Mouse (Mus musculus) urinary bladder, adult 18-20 months (tissue): ENCODE results near the gene Gm40193.
"Not testable (repeated sequence)": the region's sequence is repeated elsewhere in the genome, so short reads cannot be mapped to it uniquely, and the experiment has no call there.

ENCODE experiments used
- DNase-seq, 2 experiments: peaks; one replicate each; pipeline ENCODE4 v3.0.0; 2022; ENCODE audit warnings: low spot score in 2 of 2, mixed read lengths in 2 of 2

The Gm40193 gene

DNA sequence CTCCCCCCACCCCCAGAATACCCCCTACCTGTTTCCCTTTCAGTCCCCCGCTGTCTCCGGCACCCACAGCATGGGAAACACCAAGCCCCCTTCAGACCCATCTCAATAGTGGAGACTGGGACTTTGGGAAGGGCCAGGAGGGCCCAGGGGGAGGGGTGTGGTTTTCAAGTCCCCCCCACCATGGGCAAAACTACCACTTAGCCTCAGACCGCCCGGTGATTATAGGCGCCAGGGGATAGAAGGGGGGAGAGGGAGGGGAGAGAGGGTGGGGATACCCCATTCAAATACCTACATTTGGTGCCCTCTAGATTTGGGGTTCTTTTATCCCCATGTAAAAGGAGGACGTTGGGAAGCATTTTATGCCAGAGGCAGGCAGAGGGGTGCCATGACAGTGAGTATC, at the start of gene Gm40193:
Gene Gm40193, minus strand, starts transcription at position 101 of the 400 bp plus-strand sequence.
- DNase-seq: no peak

DNA sequence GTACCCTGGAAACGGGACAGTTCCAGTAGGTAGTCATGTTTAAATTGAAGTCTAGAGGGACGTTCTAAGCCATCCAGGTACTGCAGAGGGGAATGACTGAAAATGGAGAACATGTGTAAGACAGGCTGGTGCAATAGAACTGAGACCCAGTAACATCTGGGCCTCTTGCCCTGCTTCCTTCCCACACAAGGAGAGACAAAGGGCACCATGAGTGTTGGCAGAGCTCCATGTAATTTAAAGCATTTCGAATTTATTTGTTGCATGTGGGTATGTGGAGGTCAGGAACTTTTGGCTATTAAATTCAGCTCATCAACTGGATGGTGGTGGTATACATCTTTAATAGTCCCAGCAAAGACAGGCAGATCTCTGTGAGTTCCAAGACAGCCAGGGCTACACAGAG, 49.5 kb upstream of the Gm40193 start:
- no peak for DNase-seq

DNA sequence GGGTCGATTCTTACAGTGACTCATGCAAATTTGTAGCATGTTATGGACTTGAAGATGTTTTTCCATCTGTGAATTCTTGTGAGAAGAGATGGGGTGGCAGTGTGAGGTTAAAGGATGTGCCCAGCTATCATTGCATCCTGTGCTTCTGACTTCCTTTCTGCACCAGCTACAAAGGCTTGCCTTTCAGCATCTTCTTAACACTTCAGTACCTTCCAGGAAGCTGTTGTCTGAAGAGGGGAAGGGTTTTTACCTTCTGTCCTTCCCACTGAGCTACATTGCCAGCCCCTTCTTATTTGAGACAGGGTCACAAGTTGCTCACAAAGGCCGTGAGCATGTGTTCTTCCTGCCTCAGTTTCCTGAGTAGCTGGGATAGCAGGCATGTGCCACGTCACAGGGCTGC, 48.2 kb upstream of the Gm40193 start:
- no peak for DNase-seq

- no peak for DNase-seq
Observed at GRCm38 (mm10) chr11:70580358-70580720, 47.6 kb upstream of the Gm40193 start.

- DNase-seq: no peak
Observed at GRCm38 (mm10) chr11:70579710-70580357, 47.1 kb upstream of the Gm40193 start.

DNA sequence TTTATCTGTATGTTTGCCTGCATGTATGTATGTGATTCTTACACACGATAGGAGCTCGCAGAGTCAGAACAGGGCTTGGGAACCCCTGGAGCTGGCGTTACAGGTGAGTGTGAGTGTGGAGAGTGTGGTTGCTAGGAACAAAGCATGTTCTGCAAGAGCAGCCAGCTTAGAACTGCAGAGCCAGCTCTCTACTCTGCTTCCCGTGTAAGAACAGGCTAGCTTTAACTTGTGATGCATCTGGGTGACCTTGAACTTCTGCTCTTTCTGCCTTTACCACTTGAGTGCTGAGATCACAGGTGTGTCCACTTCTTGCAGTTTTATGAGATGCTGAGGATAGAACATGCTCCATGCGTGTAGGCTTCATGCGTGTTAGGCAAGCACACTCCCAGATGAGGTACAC, 46.2 kb upstream of the Gm40193 start:
- DNase-seq: no peak

DNA sequence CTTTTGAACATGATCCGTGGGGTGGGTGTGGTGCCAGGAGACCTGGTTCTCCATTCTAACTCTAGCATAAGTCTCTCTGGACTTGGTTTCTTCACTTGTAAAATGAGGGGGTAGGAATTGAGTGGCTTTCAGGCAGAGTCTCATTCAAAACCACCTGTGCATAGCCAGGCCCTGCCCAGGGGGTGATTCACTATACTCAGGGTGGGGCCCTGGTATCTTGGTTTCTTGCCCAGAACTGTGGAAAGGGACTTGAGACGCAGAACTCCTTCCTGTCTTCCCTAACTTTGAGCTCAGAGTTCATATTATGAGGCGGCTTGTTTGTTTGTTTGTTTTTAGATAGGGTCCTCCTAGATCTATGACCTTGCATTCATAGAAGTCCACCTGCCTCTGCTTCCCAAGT, 44.5 kb upstream of the Gm40193 start:
- DNase-seq: peak in 1 of 2 experiments; percentile 46

- DNase-seq: no peak
Observed at GRCm38 (mm10) chr11:70573872-70574271, 41.1 kb upstream of the Gm40193 start.

GRCm38 (mm10) chr11:70572348-70572902, 39.7 kb upstream of the Gm40193 start:
- DNase-seq: no peak

DNA sequence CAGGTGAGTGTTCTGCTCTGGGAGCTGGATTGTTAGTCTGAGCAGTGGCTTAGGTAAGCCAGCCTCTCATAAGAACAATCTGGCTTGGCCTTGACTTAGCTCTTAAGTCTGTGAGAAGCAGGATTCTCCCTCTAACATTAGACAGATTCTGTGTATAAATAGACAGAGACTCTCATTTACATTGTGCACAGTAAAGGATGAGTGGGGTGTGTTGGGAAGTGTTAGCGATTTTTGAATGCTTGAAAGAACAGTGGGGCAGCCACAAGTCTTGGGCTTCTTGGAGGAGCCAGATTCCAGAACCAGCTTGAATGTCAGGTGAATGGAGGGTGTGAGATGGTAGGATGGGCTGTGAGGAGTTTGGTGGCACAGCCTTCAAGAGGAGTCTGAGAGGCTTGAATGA, 38.9 kb upstream of the Gm40193 start:
- DNase-seq: no peak

- DNase-seq: not testable (repeated sequence)
Observed at GRCm38 (mm10) chr11:70570614-70571013, 37.9 kb upstream of the Gm40193 start.

DNA sequence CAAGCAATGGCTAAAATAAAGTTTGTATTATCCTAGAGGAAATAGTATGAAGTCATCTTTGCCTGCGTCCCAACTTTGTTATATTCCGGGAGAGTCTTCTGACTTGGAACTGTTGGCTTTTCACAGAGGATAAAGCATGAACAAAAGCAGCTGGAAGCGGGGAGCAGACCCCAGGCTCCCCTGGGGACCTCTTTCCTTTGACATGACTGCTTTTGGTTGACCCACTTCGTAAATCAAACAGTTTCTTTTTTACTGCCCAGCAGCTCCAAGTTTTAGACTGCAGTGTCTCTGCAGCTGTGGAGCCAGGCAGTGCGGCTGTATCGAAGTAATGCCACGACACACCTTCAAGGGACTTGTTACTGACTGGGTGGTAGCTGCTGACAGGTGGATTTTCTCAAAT, 33.8 kb upstream of the Gm40193 start:
- DNase-seq: no peak

GRCm38 (mm10) chr11:70564276-70564873, 31.6 kb upstream of the Gm40193 start:
- DNase-seq: no peak

DNA sequence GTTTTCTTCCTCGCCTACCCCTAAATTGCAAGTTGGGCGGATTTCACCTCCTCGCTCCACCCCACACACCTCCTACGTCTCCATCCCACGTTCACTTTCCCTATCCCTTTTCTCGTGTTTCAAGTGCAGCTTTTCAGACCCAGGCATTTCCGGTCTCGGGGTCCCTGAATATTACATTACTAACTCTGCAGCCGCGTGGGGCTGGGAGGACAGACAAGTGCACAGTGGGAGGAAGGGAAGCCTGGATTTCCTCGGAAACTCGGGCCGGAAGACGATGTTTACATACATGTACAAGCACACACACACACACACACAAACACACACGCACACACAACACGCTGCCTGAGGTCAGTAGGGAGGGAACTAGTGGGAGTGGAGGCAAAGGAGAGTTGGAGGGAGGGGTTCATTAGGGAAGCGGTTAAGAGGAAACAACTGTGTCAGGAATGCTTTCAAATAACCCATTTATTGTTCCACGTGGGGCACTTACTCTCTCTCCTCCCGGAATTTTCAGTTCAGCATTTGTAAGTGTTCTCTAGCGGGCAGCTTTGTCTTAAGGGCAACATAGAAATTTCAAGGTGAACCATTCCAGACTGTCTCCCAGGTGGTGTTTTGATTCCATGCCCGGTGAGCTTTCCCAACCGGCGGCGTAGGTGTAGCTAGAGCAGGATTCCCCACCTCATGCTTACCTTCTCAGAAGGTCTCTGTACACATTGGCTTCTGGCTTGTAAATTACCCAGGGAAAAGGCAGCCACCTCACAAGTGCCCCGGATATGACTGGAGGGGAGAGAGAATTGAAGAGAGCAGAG, 30.9 kb upstream of the Gm40193 start:
- DNase-seq: no peak

- DNase-seq: peak in 1 of 2 experiments; percentile 20
Observed at GRCm38 (mm10) chr11:70562995-70563469, 30.3 kb upstream of the Gm40193 start.

GRCm38 (mm10) chr11:70562287-70562994, 29.7 kb upstream of the Gm40193 start, which contains the start of gene Mink1:
Gene Mink1, plus strand, starts transcription at chr11:70562881.
- peak; percentile 78 to 83 for DNase-seq

- DNase-seq: no peak
Observed at GRCm38 (mm10) chr11:70561937-70562286, 29.2 kb upstream of the Gm40193 start.

GRCm38 (mm10) chr11:70557545-70557944, 24.8 kb upstream of the Gm40193 start:
- DNase-seq: no peak

- DNase-seq: no peak
Observed at GRCm38 (mm10) chr11:70553940-70554339, 21.2 kb upstream of the Gm40193 start.

DNA sequence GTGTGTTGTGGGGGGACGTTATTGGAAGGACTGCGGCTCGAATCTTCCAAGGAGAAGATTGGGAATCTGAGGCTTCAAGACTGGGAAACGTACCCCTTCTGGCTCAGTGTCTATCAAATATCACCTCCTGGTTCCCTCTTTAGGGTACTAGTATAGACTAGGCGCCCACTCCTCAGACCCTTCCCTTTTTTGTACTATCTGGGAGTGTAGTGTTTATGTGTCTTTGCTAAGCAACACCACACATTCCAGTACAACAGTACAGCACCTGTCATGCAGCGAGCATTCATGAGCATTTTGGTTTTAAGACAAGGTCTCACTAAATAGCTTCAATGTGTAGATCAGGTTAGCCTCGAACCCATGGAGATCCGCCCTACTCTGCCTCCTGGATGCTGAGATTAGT, 18.8 kb upstream of the Gm40193 start:
- no peak for DNase-seq

- no peak for DNase-seq
Observed at GRCm38 (mm10) chr11:70544496-70544895, 11.8 kb upstream of the Gm40193 start.

DNA sequence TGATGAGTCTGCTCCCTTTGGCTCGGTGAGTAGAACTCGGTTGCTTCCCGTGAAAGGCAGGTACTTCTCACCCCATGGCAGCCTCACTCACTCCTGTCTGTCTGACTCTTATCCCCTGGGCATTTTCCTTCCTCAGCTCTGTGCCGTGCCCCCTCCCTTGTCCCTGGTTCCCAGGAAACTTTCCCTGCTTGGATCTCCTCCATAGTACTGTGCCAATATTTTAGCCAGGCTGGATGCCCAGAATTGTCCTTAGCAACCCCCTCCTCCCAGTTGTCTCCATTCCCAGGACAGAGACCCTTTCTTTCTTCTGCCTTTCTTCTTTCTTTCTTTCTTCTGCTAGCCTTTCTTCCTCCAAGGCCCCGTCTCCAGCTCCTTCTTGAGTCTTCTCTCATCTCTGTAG, 8.7 kb upstream of the Gm40193 start:
- no peak for DNase-seq
